Mouse (Mus musculus) CH12.LX (cell line): ENCODE measurements at regions not wholly inside any gene's neighbourhood (a gene's known extent, or its start where the extent isn't known, plus 50 kb on each side); places are given as distances from the start of the nearest gene placed in this dataset.

Experiments used
- CTCF ChIP-seq, 2 experiments: IDR thresholded peaks in 1 of 2; conservative IDR thresholded peaks in 1 of 2; 2 replicates each; pipeline ENCODE4 v1.5.1; 2011 to 2012; ENCODE audit warnings: low read depth in 2 of 2, low read length in 2 of 2, improper control_type of control experiment in 1 of 2, inconsistent platforms in 1 of 2, mild to moderate bottlenecking in 1 of 2, moderate library complexity in 1 of 2
- ELF1 ChIP-seq: IDR thresholded peaks from 2 replicates; pipeline ENCODE4 v1.6.1; 2014; ENCODE audit warnings: low read depth, mild to moderate bottlenecking, inconsistent platforms, low read length, improper control_type of control experiment
- GABPA ChIP-seq: IDR thresholded peaks from 2 replicates; pipeline ENCODE4 v1.6.1; 2012; ENCODE audit warnings: low read depth, low read length, improper control_type of control experiment, inconsistent platforms; ENCODE audit not compliant: insufficient replicate concordance
- HCFC1 ChIP-seq: IDR thresholded peaks from 2 replicates; pipeline ENCODE4 v1.6.1; 2012; ENCODE audit warnings: low read depth, mild to moderate bottlenecking, inconsistent platforms, low read length, improper control_type of control experiment
- MAFK ChIP-seq: IDR thresholded peaks from 2 replicates; pipeline ENCODE4 v1.6.1; 2011; ENCODE audit warnings: low read length, improper control_type of control experiment; ENCODE audit not compliant: insufficient replicate concordance
- MEF2A ChIP-seq: IDR thresholded peaks from 2 replicates; pipeline ENCODE4 v1.6.1; 2014; ENCODE audit warnings: low read depth, mild to moderate bottlenecking, inconsistent platforms, low read length, improper control_type of control experiment, borderline replicate concordance
- POLR2A ChIP-seq: IDR thresholded peaks from 2 replicates; pipeline ENCODE4 v1.6.1; 2011; ENCODE audit warnings: low read depth, mild to moderate bottlenecking, improper control_type of control experiment, low read length
- SMC3 ChIP-seq: IDR thresholded peaks from 2 replicates; pipeline ENCODE4 v1.6.1; 2011; ENCODE audit warnings: low read depth, low read length, improper control_type of control experiment
- TCF12 ChIP-seq: IDR thresholded peaks from 2 replicates; pipeline ENCODE4 v1.6.1; 2014; ENCODE audit warnings: low read depth, mild to moderate bottlenecking, inconsistent platforms, low read length, improper control_type of control experiment
- ZC3H11A ChIP-seq: IDR thresholded peaks from 2 replicates; pipeline ENCODE4 v1.6.1; 2012; ENCODE audit warnings: low read depth, mild to moderate bottlenecking, inconsistent platforms, low read length, improper control_type of control experiment
- ZMIZ1 ChIP-seq: IDR thresholded peaks from 2 replicates; pipeline ENCODE4 v1.6.1; 2012; ENCODE audit warnings: low read depth, mild to moderate bottlenecking, inconsistent platforms, low read length, improper control_type of control experiment

- no peak for TF ChIP-seq POLR2A
- TF ChIP-seq CTCF (conservative IDR thresholded peaks at IDR 0.05 in 1 of 2, IDR thresholded peaks at IDR 0.05 in 1 of 2; ENCODE audit: low read depth in 2 of 2, low read length in 2 of 2), result no peak
- no peak for TF ChIP-seq ZC3H11A
- TF ChIP-seq SMC3, result no peak
- no peak for TF ChIP-seq TCF12
- TF ChIP-seq MEF2A, result no peak
- TF ChIP-seq ZMIZ1, result no peak
- no peak for TF ChIP-seq HCFC1
- TF ChIP-seq ELF1, result no peak
- TF ChIP-seq GABPA, result no peak
- TF ChIP-seq MAFK, result no peak
Measured at GRCm38 (mm10) chr3:52923824-52924559, 93.0 kb downstream of the Cog6 start.
